Mouse (Mus musculus) ovary, adult 18-20 months (tissue): ENCODE data around the gene 1700012B09Rik.
A peak's percentile ranks its signal among the peaks of the same experiment; 100 is the strongest.

Source experiments
- DNase-seq: peaks from one replicate; pipeline ENCODE4 v3.0.0; 2022; ENCODE audit warnings: low spot score, mixed read lengths

Gene 1700012B09Rik

GRCm38 (mm10) chr9:14770803-14771471, at the start of gene 1700012B09Rik:
Gene 1700012B09Rik, minus strand, starts transcription at chr9:14771030.
- no peak for DNase-seq

- no peak for DNase-seq
These were observed 39.3 kb upstream of the 1700012B09Rik start for GRCm38 (mm10) chr9:14810111-14810510.

GRCm38 (mm10) chr9:14806786-14807185, 36.0 kb upstream of the 1700012B09Rik start:
- no peak for DNase-seq

DNA sequence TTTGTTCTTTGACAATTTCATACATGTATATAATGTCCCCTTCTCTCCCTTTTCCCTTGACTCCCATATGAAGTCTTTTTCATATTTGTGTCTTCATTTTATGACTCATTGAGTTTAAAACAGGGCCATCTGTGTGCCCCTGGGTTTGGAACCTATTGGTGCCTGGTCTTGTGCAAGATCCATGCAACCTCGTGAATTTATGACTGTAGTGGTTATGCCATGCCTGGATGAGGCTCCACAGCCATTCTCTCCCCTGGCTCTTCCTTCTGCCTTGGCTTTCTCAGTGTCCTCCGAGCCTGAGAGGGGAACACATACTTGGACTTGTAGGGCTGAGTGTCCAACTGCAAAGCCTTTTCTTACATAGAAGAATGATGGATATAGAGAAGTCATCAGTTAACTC, 34.9 kb upstream of the 1700012B09Rik start:
- no peak for DNase-seq

DNA sequence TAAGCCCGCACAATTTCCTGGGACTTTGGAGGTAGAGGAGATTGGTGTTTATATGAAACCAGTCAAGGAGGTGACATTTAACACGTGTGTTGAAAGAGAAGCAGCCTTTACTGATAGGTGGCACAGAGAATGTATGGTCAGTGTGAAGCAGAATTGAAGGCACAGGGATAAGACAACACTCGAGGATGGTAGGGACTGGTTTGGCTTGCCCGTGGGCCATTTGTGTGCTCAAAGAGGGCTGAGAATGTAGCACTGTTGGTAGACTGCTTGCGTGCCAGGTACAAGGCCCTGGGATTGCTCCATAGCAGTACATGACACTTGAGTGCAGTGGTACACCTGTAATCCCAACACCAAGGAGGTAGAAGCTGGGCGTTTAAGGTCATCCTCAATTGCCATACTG, 16.5 kb upstream of the 1700012B09Rik start:
- DNase-seq: no peak

DNA sequence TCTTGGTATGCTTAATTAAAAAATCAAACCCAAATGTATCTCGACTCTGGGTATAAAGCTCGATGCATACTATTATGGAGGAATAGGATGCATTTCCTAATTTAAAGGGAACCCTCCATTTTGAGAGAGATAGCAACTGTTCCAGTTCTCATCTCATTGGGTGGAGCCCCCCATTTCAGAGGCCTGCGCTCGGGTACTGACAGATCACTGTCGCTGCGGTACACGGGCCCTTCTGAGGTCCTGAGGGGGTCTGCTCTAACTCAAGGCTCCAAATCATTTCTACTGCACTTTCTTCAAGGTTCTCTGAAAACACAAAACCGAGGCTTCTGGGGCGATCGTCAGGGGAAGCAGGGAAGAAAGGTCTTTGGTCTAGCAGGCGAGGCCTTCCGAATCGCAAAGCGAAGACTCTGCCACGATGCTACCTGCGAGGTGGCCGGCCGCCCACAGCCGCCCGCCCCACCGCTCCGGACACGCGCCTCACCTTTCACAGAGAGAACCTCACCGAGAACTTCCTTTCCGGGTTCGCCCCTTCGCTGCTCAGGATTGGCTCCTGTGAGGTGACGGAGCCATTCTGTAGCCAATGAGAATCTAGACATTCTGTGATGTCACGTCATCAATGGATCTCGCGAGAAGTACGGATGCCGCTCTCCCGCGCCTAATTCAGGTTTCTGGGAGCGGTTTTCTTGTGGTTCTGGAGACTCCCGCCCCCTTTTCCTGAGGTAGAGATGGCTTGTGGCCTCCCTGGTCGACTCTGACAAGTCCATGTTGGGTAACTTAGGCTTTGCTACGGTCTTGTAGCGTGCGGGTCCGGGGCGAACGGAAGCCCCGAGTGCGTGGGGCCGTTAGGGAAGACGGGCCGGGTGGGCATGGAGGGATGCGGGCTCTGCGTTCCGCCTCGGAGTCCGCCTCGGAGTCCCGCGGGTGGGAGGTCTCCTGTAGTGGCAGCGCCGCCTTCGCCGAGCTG, 13.5 kb upstream of the 1700012B09Rik start, which contains the start of the genes Mre11a and Ankrd49:
Gene Mre11a (plus strand): TSS at position 616 of the 964 bp plus-strand sequence.
Gene Ankrd49 (minus strand): TSS at position 818 of the 964 bp plus-strand sequence.
- peak; percentile 88 for DNase-seq

- no peak for DNase-seq
These were observed 7.5 kb upstream of the 1700012B09Rik start for GRCm38 (mm10) chr9:14778341-14778740.

- no peak for DNase-seq
These were observed 3.0 kb upstream of the 1700012B09Rik start for GRCm38 (mm10) chr9:14773813-14774212.

- DNase-seq: no peak
These were observed 1.2 kb upstream of the 1700012B09Rik start for GRCm38 (mm10) chr9:14772074-14772473.

DNA sequence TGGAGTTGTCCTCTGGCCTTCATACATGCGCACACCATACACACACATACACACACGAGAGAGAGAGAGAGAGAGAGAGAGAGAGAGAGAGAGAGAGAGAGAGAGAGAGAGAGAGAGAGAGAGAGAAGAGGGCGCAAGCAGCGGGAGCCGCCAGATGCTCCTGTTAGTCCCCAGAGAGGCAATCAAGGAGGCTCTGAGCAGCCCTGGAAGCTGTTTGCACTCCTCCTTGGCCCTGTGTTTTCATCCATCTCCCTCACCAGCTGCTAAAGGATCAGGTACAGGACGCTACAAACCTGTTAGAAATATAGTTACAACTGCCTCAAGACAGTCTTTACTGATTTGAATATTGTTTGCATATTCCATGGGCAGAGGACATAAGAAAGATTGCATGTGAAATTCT, 1.0 kb downstream of the 1700012B09Rik start:
- no peak for DNase-seq

DNA sequence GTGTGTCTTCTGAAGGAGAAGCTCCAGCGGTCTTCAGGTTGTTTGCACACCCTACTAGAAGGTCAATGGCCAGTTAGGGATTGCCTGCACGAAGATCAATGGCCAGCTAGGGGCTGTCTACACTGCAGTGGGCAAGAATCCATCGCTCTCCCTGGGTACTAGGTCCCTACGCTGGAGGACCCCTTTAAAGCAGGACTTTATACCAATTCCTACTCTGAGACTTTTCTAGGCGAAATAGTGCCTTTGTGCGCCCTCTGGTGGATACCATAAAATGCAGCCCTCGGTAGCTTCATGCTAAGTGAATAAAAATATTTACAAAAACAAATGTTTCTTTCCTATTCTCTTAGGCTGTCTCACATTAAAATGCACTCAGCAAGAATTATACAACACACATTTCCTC, 6.1 kb downstream of the 1700012B09Rik start:
- no peak for DNase-seq

- no peak for DNase-seq
These were observed 11.6 kb downstream of the 1700012B09Rik start for GRCm38 (mm10) chr9:14759261-14759660.

GRCm38 (mm10) chr9:14758590-14758989, 12.2 kb downstream of the 1700012B09Rik start:
- DNase-seq: no peak

- DNase-seq: no peak
These were observed 16.4 kb downstream of the 1700012B09Rik start for GRCm38 (mm10) chr9:14754469-14754868.

- DNase-seq: no peak
These were observed 16.9 kb downstream of the 1700012B09Rik start for GRCm38 (mm10) chr9:14753947-14754346.

GRCm38 (mm10) chr9:14752001-14752522, 18.8 kb downstream of the 1700012B09Rik start, which contains the start of gene Fut4:
Gene Fut4, minus strand, starts transcription at chr9:14752393.
- DNase-seq: peak; percentile 25

DNA sequence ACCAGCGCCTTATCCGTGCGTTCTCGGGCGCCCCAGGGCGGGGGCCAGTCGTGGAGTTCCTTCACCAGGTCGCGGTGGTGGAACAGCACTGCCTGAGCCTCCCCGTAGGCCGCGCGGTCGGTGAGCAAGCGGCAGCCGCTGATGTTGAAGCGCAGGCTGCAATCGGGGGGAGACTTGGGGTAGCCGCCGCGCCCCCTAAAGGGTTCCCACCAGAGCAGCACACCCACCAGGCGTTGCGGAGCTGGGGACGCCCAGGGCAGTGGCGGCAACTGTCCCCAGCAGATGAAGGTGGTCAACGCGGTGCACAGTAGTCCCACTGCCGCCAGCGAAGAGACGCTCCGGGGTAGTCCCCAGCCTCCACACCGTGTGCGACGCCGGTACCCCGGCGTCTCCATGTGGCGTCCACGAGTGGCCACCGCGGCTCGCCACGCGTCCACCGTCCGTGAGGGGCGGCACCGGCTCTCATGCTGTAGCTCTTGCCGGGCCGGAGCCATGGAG, 19.3 kb downstream of the 1700012B09Rik start:
- no peak for DNase-seq

- DNase-seq: no peak
These were observed 19.8 kb downstream of the 1700012B09Rik start for GRCm38 (mm10) chr9:14750901-14751502.

- DNase-seq: no peak
These were observed 30.5 kb downstream of the 1700012B09Rik start, which contains the start of gene Piwil4 for GRCm38 (mm10) chr9:14740151-14740924. Gene Piwil4, minus strand, starts transcription at chr9:14740733.

- DNase-seq: no peak
These were observed 31.2 kb downstream of the 1700012B09Rik start for GRCm38 (mm10) chr9:14739498-14740150.
